Mouse (Mus musculus): ENCODE data around the gene Ucp1. TPM values are rescaled to one million over a fixed set of nuclear protein-coding genes. Genes with fewer than 3 reads are reported as not detected.

Gene Ucp1
- total and polyA plus RNA-seq, 3 experiments = 551 to 2,173 (median 1,236) TPM

- DNase-seq = peak; percentile 98
Measured at GRCm38 (mm10) chr8:83331899-83332697, 41.9 kb downstream of the Ucp1 start, which contains the start of gene Elmod2. TSS of gene Elmod2 (minus strand) at chr8:83332486.

GRCm38 (mm10) chr8:83332864-83333263, 42.7 kb downstream of the Ucp1 start:
- no peak for DNase-seq

GRCm38 (mm10) chr8:83342076-83342475, 51.9 kb downstream of the Ucp1 start:
- no peak for DNase-seq

GRCm38 (mm10) chr8:83342693-83343092, 52.5 kb downstream of the Ucp1 start:
- DNase-seq = no peak

Other genes with a start within 250 kb of the Ucp1 start
- 10 to 100 TPM in 1 of 2 experiments, 1 to 10 TPM in 1; 7.6 to 11.8 TPM for gene Tbc1d9, start 125.0 kb upstream of the Ucp1 start, total RNA-seq (2021)
- gene Tbc1d9, start 125.0 kb upstream of the Ucp1 start, polyA plus RNA-seq (2012; rRNA removed) = 5.7 and 6.2 TPM in 2 replicates
- gene Gm10645, start 124.2 kb upstream of the Ucp1 start, total RNA-seq (2021) = under 1 TPM in 1 of 2 experiments, not detected in 1; 0.28 TPM
- 1.3 and 1.5 TPM in 2 replicates for gene Gm10645, start 124.2 kb upstream of the Ucp1 start, polyA plus RNA-seq (2012; rRNA removed)
- gene Elmod2, start 42.1 kb downstream of the Ucp1 start, total RNA-seq (2021) = 10 to 100 TPM; 24.6 to 27.8 TPM
- gene Elmod2, start 42.1 kb downstream of the Ucp1 start, polyA plus RNA-seq (2012; rRNA removed) = 0.93 and 0.98 TPM in 2 replicates
- gene Mgat4d, start 58.1 kb downstream of the Ucp1 start, total RNA-seq (2021) = not detected
- not detected in 2 replicates for gene Mgat4d, start 58.1 kb downstream of the Ucp1 start, polyA plus RNA-seq (2012; rRNA removed)
- gene Clgn, start 99.5 kb downstream of the Ucp1 start, total RNA-seq (2021) = under 1 TPM in 1 of 2 experiments, not detected in 1; 0.17 TPM
- gene Clgn, start 99.5 kb downstream of the Ucp1 start, polyA plus RNA-seq (2012; rRNA removed) = not detected in 2 replicates
- gene Scoc, start 168.0 kb downstream of the Ucp1 start, total RNA-seq (2021) = 10 to 100 TPM; 73.5 to 82.5 TPM
- 0.93 and 1.2 TPM in 2 replicates for gene Scoc, start 168.0 kb downstream of the Ucp1 start, polyA plus RNA-seq (2012; rRNA removed)
- gene Olfr370, start 245.4 kb downstream of the Ucp1 start, total RNA-seq (2021) = not detected
- not detected in 2 replicates for gene Olfr370, start 245.4 kb downstream of the Ucp1 start, polyA plus RNA-seq (2012; rRNA removed)